Mouse (Mus musculus) neural tube, embryonic 11.5 days (tissue): ENCODE measurements around the gene Gpr153. TPM values are rescaled to one million over a fixed set of nuclear protein-coding genes. Genes with fewer than 3 reads are reported as not detected.

Source experiments
- ATAC-seq: fragments of 200-750 bp; cut with Nextera tagmentation; 2 replicates; pipeline ENCODE4 v1.8.0; 2017; ENCODE audit warnings: moderate number of reproducible peaks, mild to moderate bottlenecking, moderate TSS enrichment, moderate library complexity; ENCODE audit not compliant: insufficient read depth, low FRiP score, low TSS enrichment
- DNase-seq: peaks from one replicate; pipeline ENCODE4 v3.0.0-alpha.2; 2015; ENCODE audit warnings: low spot score
- H3K27ac ChIP-seq: fragments of 300-500 bp; sonication (generic); 2 replicates; pipeline ENCODE4 v1.5.1; 2014; ENCODE audit warnings: low read depth, mild to moderate bottlenecking, low read length
- H3K27me3 ChIP-seq: fragments of 300-500 bp; sonication (generic); 2 replicates; pipeline ENCODE4 v1.6.1; 2014; ENCODE audit warnings: mild to moderate bottlenecking, low read length, mixed read lengths; ENCODE audit not compliant: control insufficient read depth, insufficient read depth
- H3K36me3 ChIP-seq: fragments of 300-500 bp; sonication (generic); 2 replicates; pipeline ENCODE4 v1.6.1; 2014; ENCODE audit warnings: mild to moderate bottlenecking, low read length, moderate library complexity, mixed read lengths; ENCODE audit not compliant: control insufficient read depth, insufficient read depth
- H3K4me1 ChIP-seq: fragments of 300-500 bp; sonication (generic); 2 replicates; pipeline ENCODE4 v1.6.1; 2014; ENCODE audit warnings: low read length, mixed read lengths; ENCODE audit not compliant: control insufficient read depth, insufficient read depth
- H3K4me2 ChIP-seq: fragments of 300-500 bp; sonication (generic); 2 replicates; pipeline ENCODE4 v1.6.1; 2014; ENCODE audit warnings: low read depth, mild to moderate bottlenecking, moderate library complexity
- H3K4me3 ChIP-seq: fragments of 300-500 bp; sonication (generic); 2 replicates; pipeline ENCODE4 v1.5.1; 2014; ENCODE audit warnings: low read depth, low read length
- H3K9ac ChIP-seq: fragments of 300-500 bp; sonication (generic); 2 replicates; pipeline ENCODE4 v1.6.1; 2014; ENCODE audit warnings: mild to moderate bottlenecking, low read length
- H3K9me3 ChIP-seq: fragments of 300-500 bp; sonication (generic); 2 replicates; pipeline ENCODE4 v1.6.1; 2016; ENCODE audit warnings: low read length; ENCODE audit not compliant: control insufficient read depth
- WGBS: fragments of 180-500 bp; shearing (Covaris S2); extraction: QIAGEN DNeasy Blood & Tissue Kit; methylation state at CpG from one replicate; pipeline ENCODE4 v1.1.7; 2014; 5-methylcytosine and 5-hydroxymethylcytosine counted together
- polyA plus RNA-seq: library from polyadenylated mRNA; unstranded; fragments of >200 nt; fragmentation: Nextera tagmentation; extraction: Ambion mirVana; gene quantifications from 2 replicates; pipeline ENCODE4 v1.2.1, GENCODE M21; 2014

Gpr153 gene
- polyA plus RNA-seq, 1 experiment from 2014 or later, result 8.3 TPM

DNA sequence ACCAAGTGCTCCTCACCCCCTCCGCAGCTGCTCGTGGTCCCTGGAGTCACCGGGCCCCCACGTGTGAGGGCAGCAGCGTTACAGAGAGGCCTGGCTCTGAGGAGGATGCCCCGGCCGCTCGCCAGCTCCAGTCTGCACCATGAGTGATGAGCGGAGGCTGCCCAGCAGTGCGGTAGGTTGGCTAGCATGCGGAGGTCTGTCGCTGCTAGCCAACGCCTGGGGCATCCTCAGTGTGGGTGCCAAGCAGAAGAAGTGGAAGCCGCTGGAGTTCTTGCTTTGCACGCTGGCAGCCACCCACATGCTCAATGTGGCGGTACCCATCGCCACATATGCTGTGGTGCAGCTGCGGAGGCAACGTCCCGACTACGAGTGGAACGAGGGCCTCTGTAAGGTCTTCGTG, 5.0 kb downstream of the Gpr153 start:
- no peak overlapping the region for H3K4me3 ChIP-seq
- 90% methylated on average over 23 of the region's 23 CpGs for WGBS
- no peak for DNase-seq
- peaks cover 18% of the 10 kb centered on the region for H3K4me1 ChIP-seq
- ATAC-seq, result no peak
- no peaks in the 10 kb centered on the region for H3K36me3 ChIP-seq
- H3K27ac ChIP-seq, result no peak overlapping the region
- no peaks in the 10 kb centered on the region for H3K9me3 ChIP-seq
- peaks cover 61% of the 10 kb centered on the region for H3K27me3 ChIP-seq
- H3K9ac ChIP-seq, result no peak overlapping the region
- no peak overlapping the region for H3K4me2 ChIP-seq

GRCm38 (mm10) chr4:152281601-152282000, 7.6 kb downstream of the Gpr153 start:
- H3K36me3 ChIP-seq, result no peaks in the 10 kb centered on the region
- no peaks in the 10 kb centered on the region for H3K9me3 ChIP-seq
- no peak for ATAC-seq
- no peak overlapping the region for H3K9ac ChIP-seq
- peaks cover 72% of the 10 kb centered on the region for H3K27me3 ChIP-seq
- no peak overlapping the region for H3K4me2 ChIP-seq
- no peak for DNase-seq
- H3K4me1 ChIP-seq, result peaks cover 14% of the 10 kb centered on the region
- WGBS, result 55% methylated on average over 15 of the region's 15 CpGs
- H3K4me3 ChIP-seq, result no peak overlapping the region
- no peak overlapping the region for H3K27ac ChIP-seq

DNA sequence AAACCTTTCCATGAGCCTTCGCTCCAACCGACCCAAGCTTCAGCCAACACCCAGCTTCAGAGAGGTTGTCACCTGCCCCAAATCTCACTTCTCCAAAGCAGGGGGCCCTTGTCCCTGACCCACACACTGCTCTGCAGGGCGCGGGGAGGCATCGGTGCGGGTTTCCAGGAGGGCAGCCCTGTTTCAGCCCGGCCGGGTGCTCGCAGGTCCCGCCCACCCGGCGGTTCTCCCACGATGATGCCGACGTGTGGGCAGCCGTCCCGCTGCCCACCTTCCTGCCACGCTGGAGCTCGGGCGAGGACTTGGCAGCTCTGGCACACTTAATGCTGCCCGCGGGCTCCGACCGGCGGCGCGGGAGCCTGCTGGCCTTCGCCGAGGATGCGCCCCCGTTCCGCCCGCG, 8.7 kb downstream of the Gpr153 start:
- no peak for ATAC-seq
- H3K9ac ChIP-seq, result 0 out of 2 replicates have a peak overlapping the region, but pooled peaks have one; percentile 18
- H3K4me2 ChIP-seq, result peak overlapping the region; percentile 45
- no peaks in the 10 kb centered on the region for H3K36me3 ChIP-seq
- DNase-seq, result no peak
- H3K9me3 ChIP-seq, result no peaks in the 10 kb centered on the region
- no peak overlapping the region for H3K27ac ChIP-seq
- peaks cover 83% of the 10 kb centered on the region for H3K27me3 ChIP-seq
- peak overlapping the region; percentile 21; the same call in 1 of the 2 replicates for H3K4me3 ChIP-seq
- WGBS, result 21% methylated on average over 20 of the region's 34 CpGs
- H3K4me1 ChIP-seq, result peaks cover 26% of the 10 kb centered on the region

GRCm38 (mm10) chr4:152283186-152283950, 9.3 kb downstream of the Gpr153 start:
- peak; percentile 58 for ATAC-seq
- peaks cover 31% of the 10 kb centered on the region for H3K4me1 ChIP-seq
- H3K9ac ChIP-seq, result 0 out of 2 replicates have a peak overlapping the region, but pooled peaks have one; percentile 18

DNA sequence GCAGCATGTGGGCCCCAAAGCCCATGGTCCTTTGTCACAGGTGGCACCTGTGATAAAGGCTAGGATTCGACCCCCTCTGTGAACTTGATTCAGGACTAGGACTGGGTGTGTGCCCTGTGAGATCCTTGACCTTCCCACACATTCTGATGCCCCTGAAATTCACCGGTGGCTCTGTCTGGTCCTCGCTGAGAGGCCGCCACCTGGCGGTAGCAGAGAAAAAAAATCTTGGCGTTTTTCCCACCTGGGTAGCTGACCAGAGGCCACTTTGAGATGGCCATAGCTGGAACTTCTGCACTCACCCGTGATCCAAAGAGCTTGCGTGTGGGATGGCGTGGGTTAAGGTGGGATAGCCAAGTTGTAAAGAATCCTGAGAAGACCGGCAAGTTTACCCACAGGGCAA, 11.5 kb downstream of the Gpr153 start:
- Histone ChIP-seq H3K27me3 (peaks cover 90% of the 10 kb centered on the region), H3K36me3 (no peaks in the 10 kb centered on the region), H3K4me1 (peaks cover 36% of the 10 kb centered on the region), H3K9me3 (no peaks in the 10 kb centered on the region), H3K9ac (no peak overlapping the region), H3K27ac (no peak overlapping the region), H3K4me3 (no peak overlapping the region), H3K4me2 (no peak overlapping the region)
- DNase-seq (peak; percentile 59), ATAC-seq (no peak)
- 4% methylated on average over 10 of the region's 10 CpGs for WGBS

More at GRCm38 (mm10) chr4:152283186-152283950, 9.3 kb downstream of the Gpr153 start:
- peak; percentile 90 for DNase-seq
- Histone ChIP-seq H3K9me3 (no peaks in the 10 kb centered on the region), H3K36me3 (no peaks in the 10 kb centered on the region), H3K27me3 (peaks cover 89% of the 10 kb centered on the region), H3K4me2 (peak overlapping the region; percentile 45), H3K4me3 (peak overlapping the region; percentile 21; the same call in 1 of the 2 replicates), H3K27ac (no peak overlapping the region)
- 5% methylated on average over 65 of the region's 70 CpGs for WGBS

DNA sequence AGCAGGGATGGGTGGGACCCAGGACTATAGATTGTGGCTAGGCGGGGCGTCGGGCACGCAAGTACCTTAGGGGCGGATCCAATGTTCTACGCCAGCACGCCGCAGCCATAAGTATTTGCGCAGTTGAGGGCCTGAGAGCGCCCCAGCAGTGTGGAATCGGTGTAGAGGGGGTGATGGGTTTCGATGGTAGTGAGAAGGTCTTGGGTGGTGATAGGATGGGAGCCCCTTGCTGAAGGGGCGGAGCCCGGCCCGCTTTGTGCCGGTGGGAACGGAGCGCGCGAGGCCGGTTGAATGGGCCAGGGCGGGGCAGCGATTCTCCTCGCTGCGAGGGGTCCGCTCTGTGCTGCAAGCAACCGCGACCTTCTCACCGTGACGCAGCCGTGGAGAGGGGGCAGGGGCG, 12.2 kb downstream of the Gpr153 start:
- Histone ChIP-seq H3K9me3 (no peaks in the 10 kb centered on the region), H3K4me2 (peak overlapping the region; percentile 44), H3K36me3 (no peaks in the 10 kb centered on the region), H3K9ac (no peak overlapping the region; the same call in 1 of the 2 replicates), H3K27me3 (peaks cover 90% of the 10 kb centered on the region), H3K4me1 (peaks cover 42% of the 10 kb centered on the region), H3K27ac (no peak overlapping the region), H3K4me3 (peak overlapping the region; percentile 26)
- DNase-seq, result peak; percentile 58
- peak; percentile 24; the same call in 1 of the 2 replicates for ATAC-seq
- WGBS, result under 1% methylated on average over 32 of the region's 32 CpGs

GRCm38 (mm10) chr4:152286887-152287286, 12.9 kb downstream of the Gpr153 start:
- Histone ChIP-seq H3K4me3 (peak overlapping the region; percentile 26; the same call in 1 of the 2 replicates), H3K9me3 (no peaks in the 10 kb centered on the region), H3K4me2 (peak overlapping the region; percentile 44), H3K9ac (peak overlapping the region; percentile 10; the same call in 1 of the 2 replicates), H3K36me3 (no peaks in the 10 kb centered on the region), H3K27ac (no peak overlapping the region), H3K27me3 (peaks cover 90% of the 10 kb centered on the region), H3K4me1 (peaks cover 47% of the 10 kb centered on the region)
- 4% methylated on average over 26 of the region's 26 CpGs for WGBS
- ATAC-seq, result no peak
- DNase-seq, result peak; percentile 75

DNA sequence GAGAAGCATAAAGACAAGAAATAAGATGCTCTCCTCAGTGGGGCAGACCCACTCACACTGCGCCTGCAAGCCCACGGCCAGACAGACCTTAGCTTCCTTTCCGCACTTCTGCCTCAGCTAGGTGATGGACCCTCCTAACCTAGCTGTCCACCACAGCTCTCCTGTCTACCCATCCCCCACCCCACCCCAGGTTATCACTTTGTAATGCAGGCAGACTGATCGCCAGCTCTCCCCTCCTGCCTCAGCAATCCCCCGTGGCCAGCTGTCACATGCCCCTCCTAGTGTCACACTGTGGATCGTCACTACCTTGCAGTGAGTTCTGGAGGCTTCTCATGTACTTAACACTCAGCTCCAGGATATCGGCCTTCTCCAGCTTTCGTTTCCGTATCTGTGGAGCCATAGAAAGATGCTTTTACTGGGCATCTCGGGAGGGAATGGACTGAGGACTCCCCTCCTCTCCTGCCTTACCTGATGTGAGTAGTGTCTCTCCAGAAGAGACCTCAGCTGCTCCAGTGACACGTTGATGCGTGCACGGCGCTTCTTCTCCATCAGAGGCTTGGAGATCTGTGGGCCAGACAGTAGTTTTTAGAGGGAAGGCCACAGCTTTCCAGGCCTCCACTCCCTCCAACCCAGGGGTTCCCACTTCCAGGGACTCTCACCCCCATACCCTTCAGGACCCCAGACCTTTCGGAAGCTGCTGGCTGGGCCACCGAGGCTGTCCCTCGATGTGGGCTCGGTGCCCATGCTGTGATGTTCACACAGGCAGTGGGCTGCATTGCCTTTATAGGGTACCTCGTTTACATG, 13.5 kb downstream of the Gpr153 start:
- Histone ChIP-seq H3K27me3 (peaks cover 85% of the 10 kb centered on the region), H3K9me3 (no peaks in the 10 kb centered on the region), H3K9ac (peak overlapping the region; percentile 10; the same call in 1 of the 2 replicates), H3K4me3 (peak overlapping the region; percentile 26; the same call in 1 of the 2 replicates), H3K36me3 (no peaks in the 10 kb centered on the region), H3K4me2 (peak overlapping the region; percentile 44), H3K27ac (no peak overlapping the region), H3K4me1 (peaks cover 52% of the 10 kb centered on the region)
- DNase-seq, result no peak
- WGBS, result 6% methylated on average over 19 of the region's 19 CpGs
- ATAC-seq, result no peak
